Mouse (Mus musculus) 416B (cell line): ENCODE data around the gene Pnrc1.

Source experiments
- DNase-seq: peaks from one replicate; pipeline ENCODE4 v3.0.0; 2011; ENCODE audit warnings: low read depth

Gene Pnrc1

DNA sequence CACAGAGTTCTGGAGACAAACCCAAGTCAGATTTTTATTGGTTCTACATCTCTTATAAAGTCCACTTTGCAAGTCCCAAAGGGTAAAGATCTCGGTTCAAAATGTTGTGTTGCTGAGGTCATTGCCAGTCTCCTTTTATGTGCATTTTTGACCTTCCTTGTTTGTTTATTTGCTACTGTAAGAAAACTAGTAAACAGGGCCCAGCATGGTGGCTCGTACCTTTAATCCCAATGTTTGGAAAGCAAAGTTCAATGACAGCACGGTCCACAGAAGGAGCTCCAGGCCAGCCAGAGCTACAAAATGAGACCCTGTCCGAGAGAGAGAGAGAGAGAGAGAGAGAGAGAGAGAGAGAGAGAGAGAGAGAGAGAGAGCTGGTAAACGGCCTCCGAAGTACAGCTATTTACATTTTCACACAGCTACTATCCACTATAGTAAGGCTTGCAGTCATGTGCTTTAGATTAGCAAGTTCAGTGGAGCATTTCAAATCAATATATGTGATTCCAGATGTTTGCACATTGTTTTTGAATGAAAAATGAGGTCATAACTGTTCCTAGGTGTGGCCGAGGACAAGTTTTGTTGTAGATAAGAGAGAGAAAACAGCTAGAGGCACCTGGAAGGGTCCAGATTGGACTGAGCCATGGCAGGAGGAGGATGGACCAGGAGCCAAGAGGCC is 65.8 kb downstream of the Pnrc1 start:
- DNase-seq: no peak

DNA sequence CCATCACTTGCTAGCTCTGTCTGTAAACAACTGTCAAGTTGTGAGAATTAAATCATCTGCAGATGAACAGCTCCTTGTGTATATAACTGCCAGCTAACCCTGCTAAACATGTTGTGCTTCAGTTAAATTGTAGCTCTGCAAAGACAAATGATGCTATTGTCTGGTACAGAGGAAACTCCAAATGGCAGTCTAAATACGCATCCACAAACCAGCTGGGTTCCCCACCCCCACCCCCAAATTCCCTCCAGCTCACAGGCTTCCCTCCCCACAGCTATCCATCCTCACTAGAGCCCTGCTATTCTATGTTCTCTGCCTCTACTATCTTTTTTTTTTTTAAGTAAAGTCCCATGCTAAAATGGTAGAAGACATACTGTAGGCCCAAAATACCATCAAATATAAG is 68.1 kb downstream of the Pnrc1 start:
- no peak for DNase-seq

DNA sequence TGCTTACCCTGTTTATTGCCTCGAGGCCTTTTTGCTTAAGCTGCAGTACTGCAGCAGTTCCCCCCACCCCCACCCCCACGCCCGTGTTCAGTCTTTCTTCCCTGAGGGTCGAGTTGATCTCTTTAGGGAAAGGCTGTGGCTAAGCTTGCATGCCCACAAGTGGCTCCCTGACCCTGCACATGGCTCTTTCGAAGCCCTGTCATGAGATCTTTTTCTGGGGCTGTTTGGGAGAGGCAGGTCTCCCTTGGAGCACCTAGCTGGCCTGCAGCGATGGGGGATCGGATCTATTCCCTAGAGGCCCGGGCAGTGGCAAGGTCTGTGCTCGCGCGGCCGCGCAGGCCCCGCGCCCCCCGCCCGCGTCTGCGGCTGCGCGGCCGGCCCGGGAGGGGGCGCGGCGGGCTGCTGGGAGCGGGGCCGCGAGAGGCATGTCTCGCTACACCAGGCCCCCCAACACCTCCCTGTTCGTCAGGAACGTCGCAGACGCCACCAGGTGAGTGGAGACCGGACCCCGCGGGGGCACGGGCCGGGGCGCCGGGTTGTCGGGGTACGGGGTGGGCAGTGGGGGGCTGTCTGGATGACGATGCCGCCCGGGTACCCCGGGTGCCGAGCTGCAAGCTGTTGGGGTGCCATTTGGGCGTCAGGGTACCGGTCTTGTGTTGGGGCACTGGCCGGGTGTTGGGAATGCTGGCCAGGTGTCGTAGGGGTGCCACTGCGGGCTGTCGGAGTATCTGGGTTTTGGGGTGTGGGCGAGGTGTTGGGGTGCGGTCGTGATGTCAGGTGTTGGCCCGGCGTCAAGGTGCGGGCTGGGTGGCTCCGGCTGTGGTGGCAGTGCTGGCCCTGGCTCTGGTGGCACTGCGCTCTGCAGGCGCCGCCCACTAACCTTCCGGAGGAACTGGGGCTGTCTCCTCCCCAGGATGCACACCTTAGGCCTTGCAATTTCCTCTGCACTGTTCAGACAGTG is 80.8 kb downstream of the Pnrc1 start, which contains the start of gene Srsf12:
Gene Srsf12 (plus strand): TSS at position 111 of the 961 bp plus-strand sequence.
- DNase-seq: no peak

DNA sequence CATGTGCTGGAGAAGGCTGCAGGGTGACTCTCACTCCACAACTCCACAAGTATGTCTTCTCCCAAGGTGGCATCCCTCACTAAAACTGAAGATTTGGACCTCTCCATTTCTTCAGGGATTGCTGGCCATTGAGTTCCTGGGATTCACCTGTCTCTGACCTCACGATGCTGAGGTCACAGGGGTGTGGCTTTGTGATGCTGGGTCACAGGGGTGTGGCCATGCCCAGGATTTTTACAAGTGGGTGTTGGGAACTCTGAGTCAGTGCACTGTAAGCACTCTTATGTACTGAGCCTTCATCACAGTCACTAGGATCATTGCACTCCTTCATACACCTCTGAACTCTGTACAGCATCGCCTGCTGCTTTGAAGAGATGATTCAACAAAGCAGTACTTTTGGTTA is 82.4 kb downstream of the Pnrc1 start:
- DNase-seq: no peak

DNA sequence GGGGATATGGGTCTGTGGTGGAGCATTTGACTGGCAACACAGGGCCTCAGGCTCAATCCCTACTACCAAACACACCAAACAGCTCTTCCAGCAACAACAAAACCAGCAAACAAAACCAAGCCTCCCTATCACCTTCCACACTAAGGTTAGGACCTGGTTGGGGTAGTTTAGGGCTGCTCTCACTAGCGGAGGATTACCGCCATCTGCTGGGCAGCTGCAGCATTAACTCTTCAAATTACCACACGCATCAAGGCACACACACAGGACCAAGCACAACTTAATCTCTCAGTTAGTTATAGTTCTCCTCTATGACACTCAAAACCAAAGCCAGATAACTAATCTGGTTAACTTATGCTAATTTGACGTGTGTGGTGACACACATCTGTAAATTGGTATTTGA is 85.3 kb downstream of the Pnrc1 start:
- DNase-seq: peak; percentile 65

DNA sequence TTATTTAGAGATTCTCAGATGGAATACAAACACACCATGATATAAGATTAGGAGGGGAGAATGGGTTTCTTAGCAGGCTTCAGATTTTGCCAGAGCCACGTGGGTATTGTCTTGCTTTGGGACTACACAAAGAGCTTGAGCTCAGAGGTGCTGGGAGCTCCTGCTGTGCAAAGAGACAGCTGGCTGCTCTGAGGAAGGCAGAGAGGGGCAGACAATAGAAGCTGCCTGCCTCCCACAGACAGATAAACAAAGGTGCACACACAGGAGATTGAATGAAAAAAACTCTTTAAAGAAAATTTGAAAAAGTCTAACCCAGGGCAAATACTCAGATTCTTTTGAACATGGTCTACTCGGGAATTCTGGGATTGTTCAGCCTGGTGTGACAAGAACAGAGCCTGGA is 91.8 kb downstream of the Pnrc1 start:
- DNase-seq: no peak
